8 mouse cellular contexts compared by ENCODE assay signal in the genomic region with DNA sequence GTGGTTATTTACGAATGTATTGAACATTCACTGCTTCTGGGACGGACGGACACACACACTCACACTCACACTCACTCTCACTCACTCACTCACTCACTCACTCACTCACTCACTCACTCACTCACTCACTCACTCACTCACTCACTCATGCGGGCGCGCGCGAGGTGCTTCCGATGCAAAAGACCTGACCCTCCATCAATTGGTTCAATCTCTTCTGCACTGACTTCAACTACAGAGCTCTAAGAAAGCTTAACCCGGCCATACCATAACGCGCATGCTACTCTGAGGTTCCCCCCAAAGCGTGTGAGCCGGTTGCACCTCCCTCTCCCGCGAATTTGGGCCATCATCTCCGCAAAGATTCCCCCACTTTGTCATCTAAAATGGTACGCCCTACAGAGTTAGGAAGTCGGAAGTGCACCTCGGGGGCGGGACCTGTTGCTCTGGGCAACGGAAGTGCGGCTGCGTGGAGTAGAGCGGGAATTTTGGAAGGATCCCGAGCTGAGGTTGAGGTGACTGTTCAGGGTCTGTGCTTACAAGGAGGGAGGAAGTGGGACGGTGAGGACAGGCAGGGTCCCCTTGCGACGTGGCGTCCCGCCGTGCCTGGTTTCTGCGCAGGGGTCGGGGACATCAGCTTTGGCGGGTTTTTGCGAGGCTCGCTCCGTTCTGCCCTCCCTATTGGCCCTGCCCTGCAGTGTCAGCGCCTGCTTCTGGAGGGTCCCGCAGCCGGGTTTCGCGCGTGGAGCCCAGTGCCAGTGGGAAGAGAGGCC. TPM values are rescaled to one million over a fixed set of nuclear protein-coding genes. Genes with fewer than 3 reads are reported as not detected.
DNase-seq lines count a peak whose midpoint lies in the region; ATAC-seq lines count a peak whose summit lies in the region.

A gene (plus strand): TSS at position 47 of the 767 bp plus-strand sequence.

- H3K9ac ChIP-seq in hindbrain, embryonic 15.5 days, result peak within 1 kb of the TSS; percentile 53

- peak within 1 kb of the TSS; percentile 48 for H3K4me3 ChIP-seq in hindbrain, embryonic 15.5 days

- peak; percentile 94 for ATAC-seq in hindbrain, embryonic 15.5 days (ENCODE audit: low FRiP score, low read depth)

- peak; percentile 89 for DNase-seq in T-cell, adult 2 months (ENCODE audit: low spot score)
- peak; percentile 96 for DNase-seq in cerebellum, postnatal 36 days
- peak; percentile 93 to 94 for DNase-seq in frontal cortex, postnatal 36 days (ENCODE audit: low spot score in 2 of 2)
- DNase-seq in left cerebral cortex, adult 11 months (ENCODE audit: low spot score), result peak; percentile 90
- peak; percentile 94 to 95 for DNase-seq in lung, postnatal 4 days
- DNase-seq in retina, postnatal 7 days (ENCODE audit: low read depth, low spot score), result peak; percentile 84
- peak; percentile 88 for DNase-seq in urinary bladder, adult 2 months (ENCODE audit: low spot score)

- no peaks in the 10 kb centered on the region for H3K9me3 ChIP-seq in hindbrain, embryonic 15.5 days

- H3K36me3 ChIP-seq in hindbrain, embryonic 15.5 days, result no peaks in the 10 kb centered on the region

- under 1% methylated on average over 44 of the region's 44 CpGs for WGBS in hindbrain, embryonic 15.5 days

- H3K4me1 ChIP-seq in hindbrain, embryonic 15.5 days (replicated peaks), result peaks cover 10% of the 10 kb centered on the region

- H3K27me3 ChIP-seq in hindbrain, embryonic 15.5 days, result no peaks in the 10 kb centered on the region

- peak within 1 kb of the TSS; percentile 100 for H3K4me2 ChIP-seq in hindbrain, embryonic 15.5 days

- peak within 1 kb of the TSS; percentile 79 for H3K27ac ChIP-seq in hindbrain, embryonic 15.5 days (replicated peaks)

RNA-seq across cellular contexts. Expression of the gene that starts here (rescaled TPM):
- 1.9 and 2.7 TPM in 2 replicates for polyA plus RNA-seq in hindbrain, embryonic 15.5 days (2015; fragmentation: Nextera tagmentation; extraction: Ambion mirVana)
- 0.80 and 0.99 TPM in 2 replicates for polyA plus RNA-seq in urinary bladder, adult 2 months (2012; rRNA removed)

Comparison
In these comparisons a context has a peak if more than half of its experiments do, and no peak if none do; other contexts are left out.
1. Peak in every context shown above with its lines: DNase-seq, ATAC-seq, H3K4me3 ChIP-seq and H3K27ac ChIP-seq.
2. Peak in DNase-seq in urinary bladder, adult 2 months; RNA of the gene not detected or under 1 TPM.